Mouse (Mus musculus): ENCODE results near the gene Mgat5.

GRCm38 (mm10) chr1:127365706-127366105 is 160.9 kb downstream of the Mgat5 start:
- no peak for TF ChIP-seq CTCF (IDR thresholded peaks at IDR 0.05; ENCODE audit: borderline replicate concordance, insufficient read depth, low read depth, low read length)
- no peak for TF ChIP-seq POLR2A (IDR thresholded peaks at IDR 0.05; ENCODE audit: borderline replicate concordance, insufficient read depth, low read length)
